Mouse (Mus musculus): ENCODE measurements around the gene Syde2. TPM values are rescaled to one million over a fixed set of nuclear protein-coding genes. Genes with fewer than 3 reads are reported as not detected.
A peak's percentile ranks its signal among the peaks of the same experiment; 100 is the strongest.

Syde2 gene
- polyA plus RNA-seq (2012; rRNA removed), result 0.53 and 0.79 TPM in 2 replicates
- 0.68 and 0.69 TPM in 2 replicates for polyA plus RNA-seq (2014; fragmentation: Nextera tagmentation; extraction: Ambion mirVana)

GRCm38 (mm10) chr3:145987268-145987969 lies at the start of gene Syde2:
Syde2 (plus strand) TSS chr3:145987870.
- Histone ChIP-seq H3K36me3 (replicated peaks; ENCODE audit: control insufficient read depth, insufficient read depth, low read depth) (no peaks in the 10 kb centered on the region), H3K27ac (peak within 1 kb of the TSS; percentile 34; the same call in 1 of the 2 replicates), H3K27me3 (ENCODE audit: control insufficient read depth, insufficient read depth, low read length) (peaks cover 27% of the 10 kb centered on the region), H3K4me2 (ENCODE audit: low read depth) (peak within 1 kb of the TSS; percentile 67), H3K4me1 (replicated peaks; ENCODE audit: control insufficient read depth in 2 of 2, insufficient read depth in 2 of 2, low read length in 1 of 2) (0 out of 4 replicates have a peak, but pooled peaks cover 0 to 2% of the 10 kb centered on the region in 2 experiments), H3K4me3 (ENCODE audit: insufficient read depth in 1 of 2, low read depth in 2 of 2, low read length in 2 of 2) (peak within 1 kb of the TSS; percentile 53 to 54), H3K9ac (replicated peaks) (no peak within 1 kb of the TSS; the same call in 1 of the 2 replicates), H3K9me3 (ENCODE audit: control insufficient read depth, low read length) (no peaks in the 10 kb centered on the region)
- TF ChIP-seq EP300 (IDR thresholded peaks at IDR 0.05; ENCODE audit: low read depth) (no peak), CTCF (IDR thresholded peaks at IDR 0.05; ENCODE audit: low read depth) (no peak)
- DNase-seq (ENCODE audit: low read depth in 3 of 3, low spot score in 3 of 3) (peak in 1 of 3 experiments; percentile 15), ATAC-seq (ENCODE audit: insufficient read depth) (peak; percentile 59)
- 1% methylated on average over 61 of the region's 65 CpGs for WGBS (ENCODE audit: insufficient replicate concordance)

DNA sequence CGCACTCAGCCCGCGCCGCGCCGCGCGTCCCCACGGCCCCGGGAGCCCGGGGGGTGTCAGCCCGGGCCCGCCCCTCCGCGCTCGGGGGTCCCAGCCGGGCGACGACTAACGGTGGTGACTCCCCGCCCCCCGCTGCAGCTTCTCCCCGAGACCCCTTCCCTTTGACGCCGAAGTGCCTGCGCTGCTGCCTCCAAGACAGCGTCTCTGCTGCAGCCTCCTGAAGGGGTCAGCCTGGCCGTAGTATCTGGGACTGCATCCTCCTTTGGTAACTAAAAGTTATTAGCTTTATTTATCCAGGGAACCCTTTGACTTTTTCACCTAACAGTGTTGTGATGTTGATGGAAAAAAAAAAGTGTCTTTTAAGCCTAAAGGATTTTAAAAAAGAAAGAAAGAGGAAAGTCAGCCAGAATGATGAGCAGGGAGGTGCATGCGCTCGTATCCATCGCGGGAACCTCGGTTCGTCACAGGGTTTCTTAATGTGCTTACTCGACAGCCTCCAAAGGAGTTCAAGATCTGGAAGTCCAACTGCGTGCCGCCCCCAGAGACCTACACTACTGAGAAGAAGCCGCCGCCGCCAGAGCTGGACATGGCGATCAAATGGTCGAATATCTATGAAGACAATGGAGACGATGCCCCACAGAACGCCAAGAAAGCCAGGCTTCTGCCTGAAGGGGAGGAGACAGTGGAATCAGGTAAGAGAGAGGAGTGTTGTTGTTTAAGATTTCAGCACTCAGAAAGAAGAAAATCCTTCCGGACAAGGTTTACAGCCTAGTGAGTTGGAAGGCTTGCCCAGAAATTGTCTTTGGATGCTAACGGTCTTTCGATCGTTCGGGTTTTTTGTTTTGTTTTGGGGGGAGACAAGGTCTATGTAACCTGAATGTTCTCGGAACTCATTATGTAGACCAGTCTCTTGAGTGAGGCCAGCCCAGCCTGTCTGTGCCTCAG lies 49.0 kb upstream of the Syde2 start:
- Histone ChIP-seq H3K4me2 (ENCODE audit: low read depth) (peak overlapping the region; percentile 78), H3K27me3 (ENCODE audit: control insufficient read depth, insufficient read depth, low read length) (no peaks in the 10 kb centered on the region), H3K9me3 (ENCODE audit: control insufficient read depth, low read length) (no peaks in the 10 kb centered on the region), H3K9ac (replicated peaks) (peak overlapping the region; percentile 84), H3K36me3 (replicated peaks; ENCODE audit: control insufficient read depth, insufficient read depth, low read depth) (peaks cover 6% of the 10 kb centered on the region), H3K4me1 (replicated peaks; ENCODE audit: control insufficient read depth in 2 of 2, insufficient read depth in 2 of 2, low read length in 1 of 2) (peaks cover 11 to 17% of the 10 kb centered on the region in 2 experiments), H3K4me3 (ENCODE audit: insufficient read depth in 1 of 2, low read depth in 2 of 2, low read length in 2 of 2) (peak overlapping the region; percentile 79 to 93), H3K27ac (no peak overlapping the region)
- ATAC-seq (ENCODE audit: insufficient read depth) (no peak; the same call in 1 of the 2 replicates), DNase-seq (ENCODE audit: low read depth in 3 of 3, low spot score in 3 of 3) (no peak)
- WGBS (ENCODE audit: insufficient replicate concordance), result 16% methylated on average over 49 of the region's 50 CpGs
- TF ChIP-seq CTCF (IDR thresholded peaks at IDR 0.05; ENCODE audit: low read depth) (no peak), EP300 (IDR thresholded peaks at IDR 0.05; ENCODE audit: low read depth) (no peak)

DNA sequence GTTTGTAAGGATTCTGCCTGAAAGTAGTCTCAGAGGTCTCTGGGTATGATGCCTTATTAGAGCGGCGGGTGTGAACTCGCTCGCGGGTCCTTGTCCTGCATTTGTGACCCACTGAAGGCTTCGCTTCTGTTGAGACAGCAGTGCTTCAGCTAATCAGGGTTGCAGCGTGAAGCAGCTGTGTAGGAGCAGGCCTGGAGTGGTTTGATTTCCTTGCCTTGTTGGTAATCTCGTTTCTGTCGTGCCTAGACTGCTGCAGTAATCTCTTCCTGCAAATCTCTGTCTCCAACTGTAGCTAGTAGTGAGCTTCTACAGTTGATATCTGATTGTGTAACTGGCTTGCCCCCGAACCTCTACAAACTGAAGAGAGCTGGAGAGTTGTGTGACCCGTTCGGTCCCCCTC lies 48.3 kb upstream of the Syde2 start:
- H3K4me2 ChIP-seq (ENCODE audit: low read depth), result peak overlapping the region; percentile 78
- no peaks in the 10 kb centered on the region for H3K9me3 ChIP-seq (ENCODE audit: control insufficient read depth, low read length)
- TF ChIP-seq CTCF (IDR thresholded peaks at IDR 0.05; ENCODE audit: low read depth), result no peak
- TF ChIP-seq EP300 (IDR thresholded peaks at IDR 0.05; ENCODE audit: low read depth), result peak; percentile 85
- DNase-seq (ENCODE audit: low read depth in 3 of 3, low spot score in 3 of 3) (peak in 1 of 3 experiments; percentile 37), ATAC-seq (ENCODE audit: insufficient read depth) (peak; percentile 57)
- H3K4me3 ChIP-seq (ENCODE audit: insufficient read depth in 1 of 2, low read depth in 2 of 2, low read length in 2 of 2), result peak overlapping the region; percentile 79 to 93
- H3K27me3 ChIP-seq (ENCODE audit: control insufficient read depth, insufficient read depth, low read length), result no peaks in the 10 kb centered on the region
- no peak overlapping the region for H3K9ac ChIP-seq (replicated peaks)
- peaks cover 6% of the 10 kb centered on the region for H3K36me3 ChIP-seq (replicated peaks; ENCODE audit: control insufficient read depth, insufficient read depth, low read depth)
- peaks cover 11 to 20% of the 10 kb centered on the region in 2 experiments for H3K4me1 ChIP-seq (replicated peaks; ENCODE audit: control insufficient read depth in 2 of 2, insufficient read depth in 2 of 2, low read length in 1 of 2)
- H3K27ac ChIP-seq, result no peak overlapping the region
- WGBS (ENCODE audit: insufficient replicate concordance), result 21% methylated on average over 12 of the region's 12 CpGs

DNA sequence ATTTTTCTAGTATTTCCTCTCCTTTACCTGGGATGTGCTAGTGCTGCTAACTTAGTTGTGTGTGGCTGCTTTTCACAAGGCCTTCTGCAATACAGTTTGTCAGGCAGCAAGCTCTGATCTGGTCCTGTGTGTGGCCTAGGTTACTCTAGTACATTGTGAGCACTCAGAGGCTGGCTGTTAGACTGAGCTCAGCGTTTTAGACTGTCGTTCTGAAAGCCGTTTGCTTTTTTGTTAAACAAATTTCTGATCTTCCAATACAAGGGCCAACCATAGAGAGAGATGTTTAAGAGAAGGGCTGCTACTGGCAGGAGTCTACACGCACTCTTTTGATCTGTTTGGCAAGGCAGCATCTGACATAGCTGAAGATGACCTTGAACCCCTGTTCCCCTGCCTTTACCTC lies 47.7 kb upstream of the Syde2 start:
- H3K4me1 ChIP-seq (replicated peaks; ENCODE audit: control insufficient read depth in 2 of 2, insufficient read depth in 2 of 2, low read length in 1 of 2), result peaks cover 11 to 22% of the 10 kb centered on the region in 2 experiments

More for the DNA sequence above, 47.7 kb upstream of the Syde2 start:
- no peak overlapping the region for H3K27ac ChIP-seq
- peak overlapping the region; percentile 78; the same call in 1 of the 2 replicates for H3K4me2 ChIP-seq (ENCODE audit: low read depth)
- H3K36me3 ChIP-seq (replicated peaks; ENCODE audit: control insufficient read depth, insufficient read depth, low read depth), result peaks cover 9% of the 10 kb centered on the region
- H3K9me3 ChIP-seq (ENCODE audit: control insufficient read depth, low read length), result no peaks in the 10 kb centered on the region
- DNase-seq (ENCODE audit: low read depth in 3 of 3, low spot score in 3 of 3) (no peak), ATAC-seq (ENCODE audit: insufficient read depth) (no peak)
- H3K4me3 ChIP-seq (ENCODE audit: insufficient read depth in 1 of 2, low read depth in 2 of 2, low read length in 2 of 2), result no peak overlapping the region
- 72% methylated on average over 4 of the region's 4 CpGs for WGBS (ENCODE audit: insufficient replicate concordance)
- TF ChIP-seq EP300 (IDR thresholded peaks at IDR 0.05; ENCODE audit: low read depth) (no peak), CTCF (IDR thresholded peaks at IDR 0.05; ENCODE audit: low read depth) (no peak)
- H3K9ac ChIP-seq (replicated peaks), result no peak overlapping the region
- H3K27me3 ChIP-seq (ENCODE audit: control insufficient read depth, insufficient read depth, low read length), result no peaks in the 10 kb centered on the region
